Mouse (Mus musculus) E14TG2a.4 (cell line): ENCODE results near the gene Pld5.
A peak's percentile ranks its signal among the peaks of the same experiment; 100 is the strongest.

Experiments used
- H3K27me3 ChIP-seq: 2 replicates; pipeline ENCODE4 v1.6.1; 2014; ENCODE audit warnings: low read length, control low read depth; ENCODE audit not compliant: insufficient read depth
- H3K36me3 ChIP-seq: 2 replicates; pipeline ENCODE4 v1.6.1; 2014; ENCODE audit warnings: low read length, control low read depth; ENCODE audit not compliant: insufficient read depth
- H3K4me1 ChIP-seq: replicated peaks from 2 replicates; pipeline ENCODE4 v1.6.1; 2014; ENCODE audit warnings: low read depth, low read length, control low read depth
- H3K4me3 ChIP-seq: replicated peaks from 2 replicates; pipeline ENCODE4 v1.5.1; 2014; ENCODE audit warnings: mild to moderate bottlenecking, low read length
- H3K9me3 ChIP-seq: 2 replicates; pipeline ENCODE4 v1.6.1; 2014; ENCODE audit warnings: low read length, control low read depth
- CTCF ChIP-seq: conservative IDR thresholded peaks from 2 replicates; pipeline ENCODE4 v1.5.1; 2014; ENCODE audit warnings: low read length
- NANOG ChIP-seq: IDR thresholded peaks from 2 replicates; pipeline ENCODE4 v1.6.1; 2014; ENCODE audit warnings: borderline replicate concordance, low read length, mixed read lengths
- POU5F1 ChIP-seq: IDR thresholded peaks from 2 replicates; pipeline ENCODE4 v1.6.1; 2014; ENCODE audit warnings: low read length, borderline replicate concordance

The Pld5 gene

GRCm38 (mm10) chr1:176223794-176224193, 51.3 kb downstream of the Pld5 start:
- no peaks in the 10 kb centered on the region for H3K27me3 ChIP-seq
- H3K4me1 ChIP-seq = no peaks in the 10 kb centered on the region
- no peaks in the 10 kb centered on the region for H3K36me3 ChIP-seq
- H3K9me3 ChIP-seq = no peaks in the 10 kb centered on the region
- TF ChIP-seq NANOG = no peak
- TF ChIP-seq CTCF = no peak
- TF ChIP-seq POU5F1 = no peak
- no peak overlapping the region for H3K4me3 ChIP-seq

GRCm38 (mm10) chr1:176223196-176223595, 51.9 kb downstream of the Pld5 start:
- Histone ChIP-seq H3K4me3 (no peak overlapping the region), H3K36me3 (no peaks in the 10 kb centered on the region), H3K27me3 (no peaks in the 10 kb centered on the region), H3K4me1 (no peaks in the 10 kb centered on the region), H3K9me3 (no peaks in the 10 kb centered on the region)
- TF ChIP-seq NANOG = no peak
- TF ChIP-seq CTCF = peak; percentile 72

DNA sequence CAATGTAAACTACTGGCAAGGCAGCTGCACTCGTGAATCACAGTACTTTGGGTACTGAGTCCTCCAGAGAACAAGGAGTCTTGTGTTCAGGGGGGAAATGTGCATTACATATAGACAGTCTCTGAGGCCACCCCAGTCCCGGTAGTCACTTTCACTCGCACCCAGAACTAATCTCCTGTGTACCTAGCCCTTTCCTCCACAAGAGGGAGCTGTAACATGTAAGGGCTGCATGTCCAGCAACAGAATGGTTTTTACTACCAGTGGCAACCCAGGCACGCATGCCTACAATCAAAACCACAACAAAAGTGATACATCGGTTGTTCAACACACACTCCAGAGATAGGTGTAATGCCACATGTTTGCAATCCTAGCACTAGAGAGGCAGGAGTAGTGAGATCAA, 56.9 kb downstream of the Pld5 start:
- TF ChIP-seq CTCF (peak; percentile 45), NANOG (no peak)
- no peaks in the 10 kb centered on the region for H3K36me3 ChIP-seq
- H3K4me1 ChIP-seq = no peaks in the 10 kb centered on the region
- H3K4me3 ChIP-seq = no peak overlapping the region
- H3K9me3 ChIP-seq = no peaks in the 10 kb centered on the region
- no peaks in the 10 kb centered on the region for H3K27me3 ChIP-seq

- Histone ChIP-seq H3K4me3 (no peak overlapping the region), H3K36me3 (no peaks in the 10 kb centered on the region), H3K27me3 (no peaks in the 10 kb centered on the region), H3K9me3 (no peaks in the 10 kb centered on the region), H3K4me1 (no peaks in the 10 kb centered on the region)
- TF ChIP-seq CTCF = no peak
Measured at GRCm38 (mm10) chr1:176213645-176214221, 61.4 kb downstream of the Pld5 start.

GRCm38 (mm10) chr1:176212922-176213644, 62.0 kb downstream of the Pld5 start:
- H3K4me3 ChIP-seq = no peak overlapping the region
- TF ChIP-seq CTCF = no peak
- TF ChIP-seq NANOG = no peak
- TF ChIP-seq POU5F1 = no peak
- no peaks in the 10 kb centered on the region for H3K27me3 ChIP-seq
- no peaks in the 10 kb centered on the region for H3K9me3 ChIP-seq
- H3K4me1 ChIP-seq = no peaks in the 10 kb centered on the region
- H3K36me3 ChIP-seq = no peaks in the 10 kb centered on the region

DNA sequence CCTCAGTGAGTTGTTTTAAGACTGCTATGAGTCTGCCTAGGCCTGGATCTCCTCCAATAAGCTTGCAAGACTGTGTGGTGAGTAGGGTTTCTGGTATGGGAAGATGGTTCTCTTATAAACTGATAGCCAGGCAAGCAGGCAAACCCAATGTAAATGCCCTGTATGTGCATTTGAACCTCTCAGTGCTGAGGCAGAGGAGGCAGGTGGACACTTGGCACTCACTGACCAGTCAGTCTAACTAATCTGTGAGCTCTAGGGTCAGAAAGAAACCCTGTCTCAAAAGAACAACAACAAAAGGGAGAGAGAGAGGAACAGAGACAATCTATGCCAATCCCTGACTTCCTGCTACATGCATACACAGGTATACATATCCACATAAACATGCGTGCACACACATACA, 64.3 kb downstream of the Pld5 start:
- H3K36me3 ChIP-seq = no peaks in the 10 kb centered on the region
- H3K27me3 ChIP-seq = no peaks in the 10 kb centered on the region
- H3K4me3 ChIP-seq = no peak overlapping the region
- no peaks in the 10 kb centered on the region for H3K4me1 ChIP-seq
- no peaks in the 10 kb centered on the region for H3K9me3 ChIP-seq
- TF ChIP-seq NANOG (no peak), POU5F1 (no peak), CTCF (no peak)

DNA sequence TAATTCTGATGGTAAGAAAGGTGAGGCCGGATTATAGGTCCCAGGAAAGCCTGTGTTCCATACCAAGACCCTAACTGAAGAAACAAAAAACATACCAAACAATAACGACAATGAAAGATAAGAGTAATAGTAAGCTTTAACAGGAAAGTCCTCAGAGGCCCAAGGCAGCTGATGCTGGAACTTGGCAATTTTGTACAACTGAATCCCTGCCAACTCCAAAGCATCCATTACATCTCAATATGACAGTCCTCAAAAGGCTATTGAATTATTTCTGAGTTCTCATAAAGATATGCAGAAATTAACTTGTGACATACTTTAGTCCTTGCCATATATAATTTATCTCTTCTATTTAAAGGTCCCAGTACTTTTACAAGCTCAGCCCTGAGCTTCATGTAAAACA, 67.1 kb downstream of the Pld5 start:
- Histone ChIP-seq H3K36me3 (no peaks in the 10 kb centered on the region), H3K9me3 (no peaks in the 10 kb centered on the region), H3K4me3 (no peak overlapping the region), H3K27me3 (no peaks in the 10 kb centered on the region), H3K4me1 (no peaks in the 10 kb centered on the region)
- no peak for TF ChIP-seq POU5F1
- TF ChIP-seq CTCF = no peak
- no peak for TF ChIP-seq NANOG

DNA sequence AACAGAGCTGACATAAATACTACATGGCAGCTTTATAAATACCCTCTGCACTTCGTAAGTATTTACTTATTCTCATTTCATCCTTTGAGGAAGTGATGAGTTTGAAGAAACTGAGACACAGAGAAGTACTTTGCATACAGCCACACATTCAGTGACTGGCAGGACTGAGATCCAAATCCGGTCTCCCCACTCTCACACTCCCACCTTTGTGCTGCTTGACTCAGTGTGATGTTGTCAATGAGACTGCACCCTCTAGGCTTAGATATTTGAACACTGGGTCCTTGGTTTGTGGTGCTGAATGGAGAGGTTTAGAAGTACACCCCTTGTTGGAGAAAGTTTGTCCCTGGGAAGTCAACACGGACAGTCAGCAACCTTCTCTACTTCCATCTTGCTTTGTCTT, 72.8 kb downstream of the Pld5 start:
- Histone ChIP-seq H3K4me1 (no peaks in the 10 kb centered on the region), H3K4me3 (no peak overlapping the region), H3K27me3 (no peaks in the 10 kb centered on the region), H3K9me3 (no peaks in the 10 kb centered on the region), H3K36me3 (no peaks in the 10 kb centered on the region)
- TF ChIP-seq POU5F1 = no peak
- no peak for TF ChIP-seq CTCF
- no peak for TF ChIP-seq NANOG
